Mouse (Mus musculus) midbrain, embryonic 14.5 days (tissue): ENCODE measurements at regions not wholly inside any gene's neighbourhood (a gene's known extent, or its start where the extent isn't known, plus 50 kb on each side); places are given as distances from the start of the nearest gene placed in this dataset.

ENCODE experiments used
- ATAC-seq: fragments of 200-750 bp; cut with Nextera tagmentation; 2 replicates; pipeline ENCODE4 v1.8.0; 2017; ENCODE audit warnings: moderate number of reproducible peaks, moderate library complexity; ENCODE audit not compliant: low FRiP score, low TSS enrichment
- DNase-seq: peaks from one replicate; pipeline ENCODE4 v3.0.0-alpha.2; 2015
- H3K27ac ChIP-seq: fragments of 300-500 bp; sonication (generic); replicated peaks from 2 replicates; pipeline ENCODE4 v1.5.1; 2014; ENCODE audit warnings: mild to moderate bottlenecking, low read depth, low read length, moderate library complexity
- H3K27me3 ChIP-seq: fragments of 300-500 bp; sonication (generic); 2 replicates; pipeline ENCODE4 v1.6.1; 2014; ENCODE audit warnings: low read length, control low read depth, mixed read lengths; ENCODE audit not compliant: control insufficient read depth, insufficient read depth
- H3K36me3 ChIP-seq: fragments of 300-500 bp; sonication (generic); 2 replicates; pipeline ENCODE4 v1.6.1; 2014; ENCODE audit warnings: low read length, control low read depth; ENCODE audit not compliant: control insufficient read depth, insufficient read depth
- H3K4me1 ChIP-seq: fragments of 300-500 bp; sonication (generic); 2 replicates; pipeline ENCODE4 v1.6.1; 2014; ENCODE audit warnings: mild to moderate bottlenecking, antibody characterized with exemption, low read length, control low read depth; ENCODE audit not compliant: control insufficient read depth, insufficient read depth
- H3K4me2 ChIP-seq: fragments of 300-500 bp; sonication (generic); 2 replicates; pipeline ENCODE4 v1.6.1; 2014; ENCODE audit warnings: mild to moderate bottlenecking, low read length, moderate library complexity
- H3K4me3 ChIP-seq: fragments of 300-500 bp; sonication (generic); replicated peaks from 2 replicates; pipeline ENCODE4 v1.5.1; 2014; ENCODE audit warnings: low read depth, low read length
- H3K9ac ChIP-seq: fragments of 300-500 bp; sonication (generic); replicated peaks from 2 replicates; pipeline ENCODE4 v1.6.1; 2014; ENCODE audit warnings: mild to moderate bottlenecking, low read length, moderate library complexity
- H3K9me3 ChIP-seq: fragments of 300-500 bp; sonication (generic); 2 replicates; pipeline ENCODE4 v1.6.1; 2016; ENCODE audit warnings: low read length, control low read depth, mixed read lengths; ENCODE audit not compliant: control insufficient read depth
- WGBS: fragments of 180-500 bp; shearing (Covaris S2); extraction: QIAGEN DNeasy Blood & Tissue Kit; methylation state at CpG from one replicate; pipeline ENCODE4 v1.1.7; 2014; 5-methylcytosine and 5-hydroxymethylcytosine counted together

- no peaks in the 10 kb centered on the region for H3K9me3 ChIP-seq
- no peak overlapping the region for H3K4me2 ChIP-seq
- ATAC-seq = no peak
- H3K4me1 ChIP-seq = no peaks in the 10 kb centered on the region
- WGBS = 84% methylated on average over 4 of the region's 4 CpGs
- H3K36me3 ChIP-seq = no peaks in the 10 kb centered on the region
- no peak overlapping the region for H3K27ac ChIP-seq
- no peak for DNase-seq
- no peaks in the 10 kb centered on the region for H3K27me3 ChIP-seq
- no peak overlapping the region for H3K9ac ChIP-seq
- no peak overlapping the region for H3K4me3 ChIP-seq
Measured at GRCm38 (mm10) chr9:30353965-30354364, 72.9 kb upstream of the Snx19 start.

- H3K4me2 ChIP-seq = no peak overlapping the region
- WGBS = 89% methylated on average over 2 of the region's 2 CpGs
- ATAC-seq = no peak
Measured at GRCm38 (mm10) chr9:30355642-30356041, 71.3 kb upstream of the Snx19 start.

GRCm38 (mm10) chr9:30369554-30370440 is 57.1 kb upstream of the Snx19 start:
- Histone ChIP-seq H3K4me1 (no peaks in the 10 kb centered on the region), H3K36me3 (no peaks in the 10 kb centered on the region), H3K9me3 (no peaks in the 10 kb centered on the region), H3K9ac (no peak overlapping the region), H3K27me3 (no peaks in the 10 kb centered on the region), H3K4me2 (no peak overlapping the region), H3K27ac (no peak overlapping the region), H3K4me3 (no peak overlapping the region)
- WGBS = 75% methylated on average over 11 of the region's 11 CpGs
- peak; percentile 15 for DNase-seq
- no peak for ATAC-seq

More at GRCm38 (mm10) chr9:30355642-30356041, 71.3 kb upstream of the Snx19 start:
- Histone ChIP-seq H3K27me3 (no peaks in the 10 kb centered on the region), H3K4me1 (no peaks in the 10 kb centered on the region), H3K36me3 (no peaks in the 10 kb centered on the region), H3K27ac (no peak overlapping the region), H3K9ac (no peak overlapping the region), H3K9me3 (no peaks in the 10 kb centered on the region), H3K4me3 (no peak overlapping the region)
- DNase-seq = no peak

GRCm38 (mm10) chr9:30370789-30371188 is 56.1 kb upstream of the Snx19 start:
- Histone ChIP-seq H3K4me3 (no peak overlapping the region), H3K27me3 (no peaks in the 10 kb centered on the region), H3K36me3 (no peaks in the 10 kb centered on the region), H3K4me1 (no peaks in the 10 kb centered on the region), H3K4me2 (no peak overlapping the region), H3K27ac (no peak overlapping the region), H3K9me3 (no peaks in the 10 kb centered on the region), H3K9ac (no peak overlapping the region)
- DNase-seq = no peak
- no peak for ATAC-seq
- WGBS = 76% methylated on average over 2 of the region's 2 CpGs

- no peak overlapping the region for H3K9ac ChIP-seq
- H3K27ac ChIP-seq = no peak overlapping the region
- ATAC-seq = no peak
- H3K4me1 ChIP-seq = no peaks in the 10 kb centered on the region
- WGBS = 59% methylated on average over 3 of the region's 3 CpGs
- H3K27me3 ChIP-seq = no peaks in the 10 kb centered on the region
- no peak overlapping the region for H3K4me3 ChIP-seq
- H3K4me2 ChIP-seq = no peak overlapping the region
- no peaks in the 10 kb centered on the region for H3K9me3 ChIP-seq
- H3K36me3 ChIP-seq = no peaks in the 10 kb centered on the region
- no peak for DNase-seq
Measured at GRCm38 (mm10) chr9:30376908-30377307, 50.0 kb upstream of the Snx19 start.
